Mouse (Mus musculus): ENCODE results near the gene Pex3. TPM values are rescaled to one million over a fixed set of nuclear protein-coding genes. Genes with fewer than 3 reads are reported as not detected.

The Pex3 gene
- 17.4 and 19.4 TPM in 2 replicates for polyA plus RNA-seq (2015; fragmentation: Nextera tagmentation; extraction: Ambion mirVana)

DNA sequence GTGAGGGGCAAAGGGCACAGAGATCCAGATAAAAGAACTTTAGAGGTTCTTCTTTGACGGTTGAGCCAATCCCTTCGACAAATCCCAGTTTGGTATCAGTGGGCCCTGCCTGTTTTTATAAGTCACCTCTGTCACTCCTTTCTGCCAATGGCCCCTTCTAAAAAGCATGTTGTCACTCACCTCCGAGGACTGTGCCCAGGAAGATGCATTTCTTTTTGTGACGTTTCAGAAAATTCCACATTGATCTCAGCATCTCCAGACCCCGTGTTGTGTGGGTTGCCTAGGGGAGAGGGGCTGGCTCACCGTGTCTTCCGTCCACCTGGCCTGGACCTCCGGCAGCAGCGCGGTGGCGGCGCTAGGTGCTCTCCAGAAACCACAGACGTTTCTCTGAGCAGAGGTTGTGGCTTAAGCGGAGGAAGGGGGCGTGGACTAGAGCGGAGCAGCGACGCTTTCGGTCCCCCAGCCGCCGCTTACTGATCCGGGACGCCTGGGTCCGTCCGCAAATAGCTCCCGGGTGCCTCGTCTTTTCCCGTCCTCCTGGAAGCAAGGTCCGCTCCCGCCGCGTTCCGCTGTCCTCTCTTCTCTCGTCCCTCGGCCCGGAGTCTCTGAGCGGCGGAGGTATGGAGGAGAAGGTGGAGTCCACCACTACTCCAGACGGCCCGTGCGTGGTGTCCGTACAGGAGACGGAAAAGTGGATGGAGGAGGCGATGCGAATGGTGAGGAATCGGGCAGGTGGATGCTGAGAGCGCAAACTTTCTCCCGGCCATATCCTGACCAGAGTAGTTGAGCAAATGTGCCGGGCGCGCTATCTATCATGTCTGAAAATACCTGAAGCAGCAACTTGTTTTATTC lies at the start of gene Pex3, which contains the start of gene Adat2:
Gene Pex3, minus strand, starts transcription at position 497 of the 852 bp plus-strand sequence.
Gene Adat2, plus strand, starts transcription at position 249 of the 852 bp plus-strand sequence.
- Histone ChIP-seq H3K9me3 (replicated peaks) (no peaks in the 10 kb centered on the region), H3K27me3 (no peaks in the 10 kb centered on the region), H3K4me3 (peak within 1 kb of the TSS; percentile 83), H3K4me1 (replicated peaks) (peaks cover 11% of the 10 kb centered on the region), H3K9ac (peak within 1 kb of the TSS; percentile 87), H3K4me2 (peak within 1 kb of the TSS; percentile 76), H3K27ac (peak within 1 kb of the TSS; percentile 83), H3K36me3 (no peaks in the 10 kb centered on the region; the same call in 1 of the 2 replicates)
- ATAC-seq (replicated peaks; ENCODE audit: insufficient number of reproducible peaks, insufficient read depth, low FRiP score, low read depth) = peak; percentile 95
- WGBS = under 1% methylated on average over 51 of the region's 51 CpGs

DNA sequence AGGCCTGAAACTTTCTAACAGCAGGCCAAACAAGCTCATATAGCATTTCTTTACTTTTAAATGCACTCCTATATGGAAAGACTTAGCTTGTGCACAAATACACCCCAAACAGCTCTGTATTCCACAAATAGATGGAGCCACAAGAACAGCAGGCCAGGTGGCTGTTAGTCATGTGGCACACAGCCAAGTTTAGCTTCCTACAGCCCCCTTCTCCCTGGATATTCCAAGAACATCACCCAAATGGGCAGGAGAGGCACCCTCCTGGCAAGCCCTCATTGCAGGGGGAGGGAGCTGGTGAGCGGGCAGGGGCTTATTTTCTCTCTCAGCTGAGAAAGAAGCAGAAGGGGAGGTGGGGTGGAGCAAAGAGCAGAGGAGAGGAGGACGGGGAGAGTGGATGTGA lies 48.0 kb upstream of the Pex3 start:
- Histone ChIP-seq H3K4me2 (no peak overlapping the region), H3K9ac (no peak overlapping the region), H3K27ac (no peak overlapping the region), H3K36me3 (no peaks in the 10 kb centered on the region), H3K4me3 (no peak overlapping the region), H3K9me3 (replicated peaks) (0 out of 2 replicates have a peak, but pooled peaks cover 2% of the 10 kb centered on the region), H3K4me1 (replicated peaks) (no peaks in the 10 kb centered on the region), H3K27me3 (no peaks in the 10 kb centered on the region)
- no peak for ATAC-seq (replicated peaks; ENCODE audit: insufficient number of reproducible peaks, insufficient read depth, low FRiP score, low read depth)
- WGBS = 62% methylated on average over 2 of the region's 2 CpGs

DNA sequence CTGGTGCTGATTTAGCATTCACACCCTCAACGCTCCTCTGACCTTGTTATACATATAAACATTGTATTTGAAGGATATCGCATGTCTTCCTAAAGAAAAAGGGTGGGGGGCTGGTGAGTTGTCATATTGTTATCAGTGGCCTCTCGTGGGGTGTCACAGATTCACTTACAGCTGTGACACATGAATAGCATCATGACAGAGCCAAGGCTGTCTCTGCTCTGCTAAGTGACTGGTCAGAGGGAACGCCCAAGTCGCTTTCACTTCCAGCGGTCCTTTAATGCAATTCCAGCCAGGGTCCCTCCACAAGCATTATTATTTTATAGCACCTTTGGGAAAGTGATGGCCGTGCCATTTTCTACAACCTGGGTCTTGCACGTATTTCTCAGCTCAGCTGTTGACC lies 44.5 kb upstream of the Pex3 start:
- H3K9ac ChIP-seq = no peak overlapping the region
- H3K4me1 ChIP-seq (replicated peaks) = no peaks in the 10 kb centered on the region
- H3K36me3 ChIP-seq = no peaks in the 10 kb centered on the region
- no peaks in the 10 kb centered on the region for H3K27me3 ChIP-seq
- no peak overlapping the region for H3K27ac ChIP-seq
- ATAC-seq (replicated peaks; ENCODE audit: insufficient number of reproducible peaks, insufficient read depth, low FRiP score, low read depth) = no peak
- H3K4me3 ChIP-seq = no peak overlapping the region
- WGBS = 70% methylated on average over 8 of the region's 8 CpGs
- 0 out of 2 replicates have a peak, but pooled peaks cover 2% of the 10 kb centered on the region for H3K9me3 ChIP-seq (replicated peaks)
- H3K4me2 ChIP-seq = no peak overlapping the region

DNA sequence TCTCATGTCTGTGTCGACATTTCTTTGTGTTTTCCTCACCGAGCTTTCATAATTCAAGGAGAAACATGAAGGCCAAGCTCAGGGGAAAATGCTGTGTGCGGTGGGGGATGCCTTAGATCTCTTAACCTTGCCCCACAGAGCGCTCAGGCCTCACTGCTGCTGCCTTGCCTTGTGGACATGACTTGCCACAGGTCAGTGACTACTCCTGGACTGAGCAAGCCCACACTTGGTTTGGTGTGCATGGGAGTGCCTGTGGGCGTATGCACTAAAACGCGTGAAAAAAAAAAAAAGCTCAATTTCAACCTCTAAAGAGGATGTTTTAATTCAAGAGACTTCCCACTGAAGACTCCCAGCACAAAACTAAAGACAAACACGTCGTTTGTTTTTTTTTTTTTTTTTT lies 43.9 kb upstream of the Pex3 start:
- Histone ChIP-seq H3K4me1 (replicated peaks) (no peaks in the 10 kb centered on the region), H3K36me3 (no peaks in the 10 kb centered on the region), H3K27ac (no peak overlapping the region), H3K4me2 (no peak overlapping the region), H3K9ac (no peak overlapping the region), H3K27me3 (no peaks in the 10 kb centered on the region), H3K9me3 (replicated peaks) (0 out of 2 replicates have a peak, but pooled peaks cover 2% of the 10 kb centered on the region), H3K4me3 (no peak overlapping the region)
- 83% methylated on average over 9 of the region's 9 CpGs for WGBS
- no peak for ATAC-seq (replicated peaks; ENCODE audit: insufficient number of reproducible peaks, insufficient read depth, low FRiP score, low read depth)

DNA sequence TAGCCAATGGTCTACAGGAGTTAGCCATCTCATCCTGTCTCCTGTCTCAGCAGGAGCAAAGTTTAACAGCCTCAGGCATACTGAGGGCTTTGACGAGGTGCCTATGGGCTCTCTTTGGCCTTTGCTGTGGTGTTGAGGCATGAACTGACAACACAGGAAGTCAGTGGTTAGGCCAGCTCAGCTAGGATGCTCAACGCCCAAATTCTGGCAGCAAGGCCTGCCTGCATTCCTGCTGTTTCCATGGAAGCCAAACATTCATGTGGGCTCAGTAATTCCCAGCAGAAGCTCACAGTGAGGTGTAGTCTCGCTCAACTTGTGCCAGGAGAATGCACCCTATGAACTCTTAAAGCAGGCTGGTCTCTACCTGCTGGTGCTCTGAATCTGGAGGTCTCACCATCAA lies 43.1 kb upstream of the Pex3 start:
- Histone ChIP-seq H3K36me3 (no peaks in the 10 kb centered on the region), H3K4me2 (no peak overlapping the region), H3K9ac (no peak overlapping the region), H3K27me3 (no peaks in the 10 kb centered on the region), H3K4me1 (replicated peaks) (no peaks in the 10 kb centered on the region), H3K4me3 (no peak overlapping the region), H3K9me3 (replicated peaks) (0 out of 2 replicates have a peak, but pooled peaks cover 2% of the 10 kb centered on the region), H3K27ac (no peak overlapping the region)
- ATAC-seq (replicated peaks; ENCODE audit: insufficient number of reproducible peaks, insufficient read depth, low FRiP score, low read depth) = no peak
- WGBS = 42% methylated on average over 3 of the region's 3 CpGs

DNA sequence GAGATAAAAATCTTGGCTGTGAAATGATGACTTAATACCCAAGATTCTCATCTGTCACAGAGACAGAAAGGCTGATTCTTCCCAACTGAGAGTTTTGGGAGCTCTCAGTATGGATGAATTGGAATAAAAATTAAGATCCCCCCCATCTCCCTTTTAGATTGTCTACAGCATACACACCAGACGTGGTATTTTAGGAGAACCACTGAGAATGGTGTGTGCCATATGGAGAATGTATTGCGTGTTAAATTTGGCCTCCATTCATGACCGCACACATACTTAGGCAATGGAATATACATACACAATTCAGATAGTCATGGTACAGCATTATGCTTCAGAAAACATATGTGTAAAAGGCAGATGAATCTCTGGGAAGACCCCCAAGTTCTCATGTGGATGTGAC lies 40.6 kb upstream of the Pex3 start:
- H3K4me1 ChIP-seq (replicated peaks) = no peaks in the 10 kb centered on the region
- H3K4me2 ChIP-seq = no peak overlapping the region
- H3K27me3 ChIP-seq = no peaks in the 10 kb centered on the region
- H3K36me3 ChIP-seq = no peaks in the 10 kb centered on the region
- H3K27ac ChIP-seq = no peak overlapping the region
- H3K9me3 ChIP-seq (replicated peaks) = no peaks in the 10 kb centered on the region
- no peak for ATAC-seq (replicated peaks; ENCODE audit: insufficient number of reproducible peaks, insufficient read depth, low FRiP score, low read depth)
- WGBS = 83% methylated on average over 3 of the region's 3 CpGs
- no peak overlapping the region for H3K4me3 ChIP-seq
- H3K9ac ChIP-seq = no peak overlapping the region

DNA sequence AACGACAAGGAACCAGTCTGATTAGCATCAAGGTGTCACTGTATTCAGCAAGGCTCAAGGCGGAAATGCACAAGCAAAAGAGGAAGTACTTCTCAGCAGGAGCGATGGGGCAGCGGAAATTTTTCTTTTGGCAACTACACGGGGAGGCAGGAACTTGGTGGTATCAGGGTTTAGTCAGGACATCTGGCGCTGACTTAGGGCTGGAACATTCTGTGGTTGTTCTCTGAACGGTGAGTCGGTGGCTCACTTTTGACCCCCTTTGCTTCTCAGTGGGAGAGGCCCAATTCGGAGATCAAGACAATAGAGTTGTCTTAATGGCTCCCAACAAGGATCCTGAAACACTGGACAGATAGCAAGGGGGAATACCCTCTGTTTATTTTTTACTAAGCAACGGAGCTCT lies 39.3 kb upstream of the Pex3 start:
- no peak overlapping the region for H3K9ac ChIP-seq
- WGBS = 87% methylated on average over 10 of the region's 10 CpGs
- H3K27me3 ChIP-seq = no peaks in the 10 kb centered on the region
- no peak for ATAC-seq (replicated peaks; ENCODE audit: insufficient number of reproducible peaks, insufficient read depth, low FRiP score, low read depth)
- H3K4me2 ChIP-seq = no peak overlapping the region
- H3K9me3 ChIP-seq (replicated peaks) = no peaks in the 10 kb centered on the region
- no peak overlapping the region for H3K27ac ChIP-seq
- H3K4me1 ChIP-seq (replicated peaks) = no peaks in the 10 kb centered on the region
- H3K36me3 ChIP-seq = no peaks in the 10 kb centered on the region
- H3K4me3 ChIP-seq = no peak overlapping the region

DNA sequence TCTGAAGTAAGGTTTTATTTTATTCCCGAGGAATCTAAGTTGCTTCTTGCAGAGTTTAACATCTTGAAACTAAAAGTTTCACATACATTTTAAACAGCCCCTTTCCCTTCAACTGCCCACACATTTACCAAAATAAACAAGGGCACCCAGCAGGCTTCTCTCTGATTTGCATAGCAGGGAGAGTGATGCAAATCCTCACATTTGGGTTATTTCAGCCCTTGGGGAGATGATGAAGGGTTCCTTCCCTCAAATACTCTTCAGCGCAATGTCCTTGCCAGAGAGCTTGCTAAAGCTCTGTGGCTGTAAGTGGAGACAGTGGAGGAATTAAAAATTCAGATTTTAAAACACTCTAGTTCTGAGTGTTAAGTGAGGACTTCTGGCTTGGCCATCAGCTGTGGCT lies 35.0 kb upstream of the Pex3 start:
- Histone ChIP-seq H3K4me1 (replicated peaks) (no peaks in the 10 kb centered on the region), H3K36me3 (no peaks in the 10 kb centered on the region), H3K9ac (no peak overlapping the region), H3K27me3 (no peaks in the 10 kb centered on the region), H3K9me3 (replicated peaks) (no peaks in the 10 kb centered on the region), H3K27ac (no peak overlapping the region), H3K4me3 (no peak overlapping the region), H3K4me2 (no peak overlapping the region)
- ATAC-seq (replicated peaks; ENCODE audit: insufficient number of reproducible peaks, insufficient read depth, low FRiP score, low read depth) = no peak
- WGBS = 64% methylated on average over 2 of the region's 2 CpGs

DNA sequence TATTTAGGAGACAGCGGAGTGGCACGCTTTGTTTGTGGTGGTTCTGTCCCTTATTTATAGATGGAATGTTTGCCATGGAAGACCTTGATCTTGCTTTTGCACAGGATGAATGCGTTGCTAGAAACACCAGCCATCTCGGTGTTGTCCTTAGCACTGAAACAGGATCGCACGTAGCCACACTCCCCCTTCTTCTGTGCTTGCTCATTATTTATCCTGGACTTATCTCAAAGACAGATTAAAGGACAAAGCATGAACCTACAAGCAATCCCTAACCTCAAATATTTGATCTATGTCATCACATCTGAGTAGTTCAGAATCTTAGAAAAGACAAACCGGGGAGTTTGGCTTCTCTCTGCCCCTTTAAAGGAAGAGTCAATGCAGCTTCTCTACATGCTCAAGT lies 24.2 kb upstream of the Pex3 start:
- Histone ChIP-seq H3K4me1 (replicated peaks) (no peaks in the 10 kb centered on the region), H3K27ac (no peak overlapping the region), H3K4me2 (no peak overlapping the region), H3K9me3 (replicated peaks) (no peaks in the 10 kb centered on the region), H3K9ac (no peak overlapping the region), H3K27me3 (no peaks in the 10 kb centered on the region), H3K36me3 (no peaks in the 10 kb centered on the region), H3K4me3 (no peak overlapping the region)
- 69% methylated on average over 7 of the region's 7 CpGs for WGBS
- no peak for ATAC-seq (replicated peaks; ENCODE audit: insufficient number of reproducible peaks, insufficient read depth, low FRiP score, low read depth)

DNA sequence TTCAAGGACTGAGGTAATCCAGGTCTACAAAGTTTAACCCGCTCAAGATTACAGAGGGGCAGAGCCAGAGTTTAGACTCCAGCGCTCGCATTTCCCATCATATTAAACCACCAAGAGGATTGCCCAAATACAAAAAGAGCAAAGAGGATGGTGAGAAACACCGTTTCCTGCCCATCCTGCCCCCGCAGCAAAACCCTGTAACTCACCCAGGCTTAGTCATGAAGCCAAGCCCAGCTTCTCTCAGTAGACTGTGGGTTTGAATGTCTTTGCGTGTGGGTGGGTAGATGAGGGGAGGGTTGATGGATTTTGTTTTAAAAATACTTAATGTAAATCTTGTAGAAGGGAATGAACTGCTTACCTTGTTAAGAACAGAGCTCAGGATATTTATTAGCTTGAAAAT lies 19.5 kb upstream of the Pex3 start:
- Histone ChIP-seq H3K9ac (no peak overlapping the region), H3K27me3 (no peaks in the 10 kb centered on the region), H3K27ac (no peak overlapping the region), H3K4me3 (no peak overlapping the region), H3K36me3 (no peaks in the 10 kb centered on the region), H3K4me1 (replicated peaks) (peaks cover 4% of the 10 kb centered on the region; the same call in 1 of the 2 replicates), H3K4me2 (no peak overlapping the region), H3K9me3 (replicated peaks) (no peaks in the 10 kb centered on the region)
- WGBS = 76% methylated on average over 6 of the region's 6 CpGs
- no peak for ATAC-seq (replicated peaks; ENCODE audit: insufficient number of reproducible peaks, insufficient read depth, low FRiP score, low read depth)

DNA sequence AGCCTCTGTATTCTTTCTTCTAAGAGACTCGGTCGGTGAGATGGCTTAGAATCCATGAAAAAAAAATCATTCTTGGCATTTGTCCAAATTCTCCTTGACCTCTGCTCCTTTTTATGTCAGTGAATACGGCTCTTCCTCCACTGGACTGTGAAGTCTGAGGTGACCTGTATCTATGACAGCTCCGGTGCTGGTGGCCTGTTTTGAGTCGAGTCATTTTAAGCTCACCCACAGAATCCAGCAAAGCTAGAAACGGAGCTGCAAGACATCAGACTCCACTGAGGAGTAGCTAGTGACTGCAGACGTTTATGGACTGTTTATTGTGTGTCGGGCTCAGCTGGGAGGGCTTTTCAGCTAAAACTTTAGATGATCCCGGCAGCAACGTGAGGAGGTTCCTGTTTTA lies 19.1 kb upstream of the Pex3 start:
- peaks cover 4% of the 10 kb centered on the region; the same call in 1 of the 2 replicates for H3K4me1 ChIP-seq (replicated peaks)
- WGBS = 47% methylated on average over 10 of the region's 10 CpGs
- H3K27ac ChIP-seq = no peak overlapping the region
- no peaks in the 10 kb centered on the region for H3K36me3 ChIP-seq
- no peak overlapping the region for H3K4me3 ChIP-seq
- H3K4me2 ChIP-seq = no peak overlapping the region
- H3K9me3 ChIP-seq (replicated peaks) = no peaks in the 10 kb centered on the region
- no peak overlapping the region for H3K9ac ChIP-seq
- ATAC-seq (replicated peaks; ENCODE audit: insufficient number of reproducible peaks, insufficient read depth, low FRiP score, low read depth) = no peak
- no peaks in the 10 kb centered on the region for H3K27me3 ChIP-seq

Measured in heart, embryonic 15.5 days (tissue).